Mouse (Mus musculus) intestine, postnatal 0 days (tissue): Measurements from ENCODE around the gene Pabpc4. TPM values are rescaled to one million over a fixed set of nuclear protein-coding genes. Genes with fewer than 3 reads are reported as not detected.
A peak's percentile ranks its signal among the peaks of the same experiment; 100 is the strongest.
"Not testable (repeated sequence)": the region's sequence is repeated elsewhere in the genome, so short reads cannot be mapped to it uniquely, and the experiment has no call there.

Experiments used
- ATAC-seq: fragments of 200-750 bp; cut with Nextera tagmentation; 2 replicates; pipeline ENCODE4 v1.8.0; 2017; ENCODE audit warnings: mild to moderate bottlenecking, moderate TSS enrichment, moderate library complexity
- H3K27ac ChIP-seq: fragments of 300-500 bp; sonication (generic); 2 replicates; pipeline ENCODE4 v1.5.1; 2014; ENCODE audit warnings: mild to moderate bottlenecking, low read depth, low read length, moderate library complexity
- H3K27me3 ChIP-seq: fragments of 300-500 bp; sonication (generic); replicated peaks from 2 replicates; pipeline ENCODE4 v1.6.1; 2014; ENCODE audit warnings: low read length, mixed read lengths; ENCODE audit not compliant: control insufficient read depth, insufficient read depth
- H3K36me3 ChIP-seq: fragments of 300-500 bp; sonication (generic); 2 replicates; pipeline ENCODE4 v1.6.1; 2014; ENCODE audit warnings: mild to moderate bottlenecking, moderate library complexity; ENCODE audit not compliant: control insufficient read depth, insufficient read depth
- H3K4me1 ChIP-seq: fragments of 300-500 bp; sonication (generic); replicated peaks from 2 replicates; pipeline ENCODE4 v1.6.1; 2014; ENCODE audit warnings: antibody characterized with exemption, low read length, mixed read lengths; ENCODE audit not compliant: control insufficient read depth, insufficient read depth
- H3K4me2 ChIP-seq: fragments of 300-500 bp; sonication (generic); replicated peaks from 2 replicates; pipeline ENCODE4 v1.6.1; 2014; ENCODE audit warnings: low read depth, mild to moderate bottlenecking, moderate library complexity
- H3K4me3 ChIP-seq: fragments of 300-500 bp; sonication (generic); 2 replicates; pipeline ENCODE4 v1.5.1; 2014; ENCODE audit warnings: low read depth, low read length
- H3K9ac ChIP-seq: fragments of 300-500 bp; sonication (generic); 2 replicates; pipeline ENCODE4 v1.6.1; 2014; ENCODE audit warnings: mild to moderate bottlenecking, low read depth, low read length
- H3K9me3 ChIP-seq: fragments of 300-500 bp; sonication (generic); 2 replicates; pipeline ENCODE4 v1.6.1; 2016; ENCODE audit warnings: mixed run types; ENCODE audit not compliant: control insufficient read depth
- CTCF ChIP-seq: sonication (generic); IDR thresholded peaks from 2 replicates; pipeline ENCODE4 v1.5.1; 2016; ENCODE audit warnings: low read depth, mild to moderate bottlenecking, control low read depth, antibody characterized with exemption, moderate library complexity
- WGBS: fragments of 180-500 bp; shearing (Covaris S2); extraction: QIAGEN DNeasy Blood & Tissue Kit; methylation state at CpG from one replicate; pipeline ENCODE4 v1.1.7; 2014; 5-methylcytosine and 5-hydroxymethylcytosine counted together
- polyA plus RNA-seq: library from polyadenylated mRNA; unstranded; fragments of >200 nt; fragmentation: Nextera tagmentation; extraction: Ambion mirVana; gene quantifications from 2 replicates; pipeline ENCODE4 v1.2.1, GENCODE M21; 2015

The Pabpc4 gene
- polyA plus RNA-seq, 1 experiment from 2014 or later = 12.6 TPM

DNA sequence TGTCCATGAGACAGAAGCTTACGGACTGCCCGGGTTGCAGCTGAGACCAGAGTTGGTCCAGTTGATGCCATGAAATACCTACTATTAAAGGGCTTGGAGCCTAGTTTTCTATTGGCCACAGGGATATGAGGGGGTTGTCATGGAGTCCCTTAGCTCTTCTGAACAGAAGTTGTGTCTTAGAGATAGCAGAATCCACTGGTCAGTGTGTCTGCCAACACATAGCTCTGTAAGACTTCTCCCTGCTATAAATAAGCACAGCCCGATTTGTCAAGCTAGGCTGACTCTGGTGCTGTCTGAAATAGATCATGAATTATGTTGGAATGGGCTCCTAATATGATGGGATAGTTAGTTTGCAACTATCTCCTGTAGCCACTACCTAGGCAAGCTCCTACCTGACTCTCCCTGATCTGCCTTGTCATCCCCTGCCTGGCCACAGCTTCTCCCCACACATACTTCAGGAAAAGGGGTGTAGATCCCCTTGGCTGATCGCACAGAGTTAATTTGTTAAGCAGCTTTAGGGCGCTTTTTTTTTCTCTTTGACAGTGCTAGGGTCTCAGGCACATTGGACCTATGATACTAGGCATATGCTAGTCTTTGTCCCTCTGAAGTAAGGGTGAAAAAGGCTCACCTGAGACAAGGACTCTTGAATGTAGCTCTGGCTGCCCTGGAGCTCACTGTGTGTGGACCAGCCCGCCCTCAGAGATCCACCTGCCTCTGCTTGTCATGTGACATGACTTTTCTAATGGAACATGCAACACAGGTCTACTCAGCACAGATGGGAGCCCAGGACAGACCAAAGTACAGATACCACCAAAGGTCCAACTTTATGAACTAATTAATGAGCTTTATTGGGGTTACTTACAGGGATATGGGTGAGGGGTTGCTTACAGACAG lies 22.8 kb downstream of the Pabpc4 start:
- WGBS = 56% methylated on average over 6 of the region's 6 CpGs
- Histone ChIP-seq H3K4me2 (peak overlapping the region; percentile 73), H3K4me1 (peaks cover 10% of the 10 kb centered on the region), H3K9ac (no peak overlapping the region), H3K9me3 (no peaks in the 10 kb centered on the region), H3K27me3 (no peaks in the 10 kb centered on the region), H3K27ac (peak overlapping the region; percentile 28; the same call in 1 of the 2 replicates), H3K36me3 (peaks cover 29% of the 10 kb centered on the region), H3K4me3 (peak overlapping the region; percentile 47)
- TF ChIP-seq CTCF = no peak
- peak; percentile 38; the same call in 1 of the 2 replicates for ATAC-seq

DNA sequence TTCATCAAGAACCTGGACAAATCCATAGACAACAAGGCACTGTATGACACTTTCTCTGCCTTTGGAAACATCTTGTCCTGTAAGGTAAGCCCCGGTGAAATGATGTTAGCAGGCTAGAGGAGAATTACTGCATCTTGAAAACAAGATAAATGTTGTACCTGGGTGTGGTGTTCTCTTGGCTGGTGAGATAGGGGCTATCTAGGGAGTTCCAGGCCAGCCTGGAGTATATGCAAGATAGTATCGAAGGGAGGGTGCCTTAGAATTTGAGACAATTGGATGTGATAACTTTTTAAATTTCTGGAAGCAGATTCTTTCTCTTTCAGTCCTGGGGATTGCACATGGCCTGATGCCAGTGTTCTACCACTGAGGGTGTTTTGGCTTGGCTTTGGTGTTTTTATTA lies 24.6 kb downstream of the Pabpc4 start:
- no peak overlapping the region for H3K27ac ChIP-seq
- no peak for ATAC-seq
- peaks cover 10% of the 10 kb centered on the region for H3K4me1 ChIP-seq
- H3K36me3 ChIP-seq = peaks cover 42% of the 10 kb centered on the region
- TF ChIP-seq CTCF = no peak
- 59% methylated on average over 2 of the region's 2 CpGs for WGBS
- no peak overlapping the region for H3K4me2 ChIP-seq
- H3K9ac ChIP-seq = no peak overlapping the region
- H3K9me3 ChIP-seq = no peaks in the 10 kb centered on the region
- no peak overlapping the region for H3K4me3 ChIP-seq
- no peaks in the 10 kb centered on the region for H3K27me3 ChIP-seq

- H3K4me2 ChIP-seq = no peak overlapping the region
- no peak overlapping the region for H3K27ac ChIP-seq
- H3K27me3 ChIP-seq = no peaks in the 10 kb centered on the region
- H3K4me3 ChIP-seq = no peak overlapping the region
- no peak for TF ChIP-seq CTCF
- ATAC-seq = no peak
- peaks cover 10% of the 10 kb centered on the region for H3K4me1 ChIP-seq
- no peaks in the 10 kb centered on the region for H3K9me3 ChIP-seq
- no peak overlapping the region for H3K9ac ChIP-seq
- peaks cover 64% of the 10 kb centered on the region for H3K36me3 ChIP-seq
- 91% methylated on average over 12 of the region's 12 CpGs for WGBS
Observed at GRCm38 (mm10) chr4:123289038-123289437, 26.9 kb downstream of the Pabpc4 start.

GRCm38 (mm10) chr4:123292390-123292789 lies 30.2 kb downstream of the Pabpc4 start:
- H3K4me3 ChIP-seq = no peak overlapping the region
- H3K4me2 ChIP-seq = no peak overlapping the region
- H3K9ac ChIP-seq = no peak overlapping the region
- H3K36me3 ChIP-seq = peaks cover 88% of the 10 kb centered on the region
- no peaks in the 10 kb centered on the region for H3K27me3 ChIP-seq
- H3K4me1 ChIP-seq = no peaks in the 10 kb centered on the region
- no peak for TF ChIP-seq CTCF
- 73% methylated on average over 3 of the region's 3 CpGs for WGBS
- no peak overlapping the region for H3K27ac ChIP-seq
- ATAC-seq = no peak
- H3K9me3 ChIP-seq = no peaks in the 10 kb centered on the region

- Histone ChIP-seq H3K27me3 (no peaks in the 10 kb centered on the region), H3K4me1 (no peaks in the 10 kb centered on the region), H3K4me2 (no peak overlapping the region), H3K9me3 (no peaks in the 10 kb centered on the region), H3K4me3 (no peak overlapping the region), H3K9ac (no peak overlapping the region), H3K27ac (no peak overlapping the region), H3K36me3 (peaks cover 89% of the 10 kb centered on the region)
- 81% methylated on average over 7 of the region's 7 CpGs for WGBS
- no peak for ATAC-seq
- no peak for TF ChIP-seq CTCF
Observed at GRCm38 (mm10) chr4:123292989-123293388, 30.8 kb downstream of the Pabpc4 start.

GRCm38 (mm10) chr4:123293661-123294443 lies 31.7 kb downstream of the Pabpc4 start:
- Histone ChIP-seq H3K4me1 (no peaks in the 10 kb centered on the region), H3K9ac (no peak overlapping the region), H3K36me3 (peaks cover 91% of the 10 kb centered on the region), H3K9me3 (no peaks in the 10 kb centered on the region), H3K4me3 (no peak overlapping the region), H3K27me3 (no peaks in the 10 kb centered on the region), H3K27ac (no peak overlapping the region), H3K4me2 (no peak overlapping the region)
- 70% methylated on average over 7 of the region's 7 CpGs for whole genome bisulfite sequencing
- no peak for TF ChIP-seq CTCF
- ATAC-seq = no peak

- 85% methylated on average over 15 of the region's 15 CpGs for WGBS
- not testable (repeated sequence) for H3K4me3 ChIP-seq, H3K9ac ChIP-seq, H3K27me3 ChIP-seq, H3K4me2 ChIP-seq, H3K27ac ChIP-seq, H3K9me3 ChIP-seq, H3K4me1 ChIP-seq, ATAC-seq
- H3K36me3 ChIP-seq = peaks cover 90% of the 10 kb centered on the region
Observed at GRCm38 (mm10) chr4:123295026-123295425, 32.9 kb downstream of the Pabpc4 start.
